Mouse (Mus musculus) heart, adult 10 weeks (tissue): ENCODE data around the gene Trmt2a. TPM values are rescaled to one million over a fixed set of nuclear protein-coding genes. Genes with fewer than 3 reads are reported as not detected.

Experiments used
- polyA plus RNA-seq: library from polyadenylated mRNA; stranded (reverse); fragments of 350-450 nt; fragmentation: Illumina TruSeq; extraction: RNeasy Lipid Tissue Mini Kit (QIAGEN cat#74804); gene quantifications from one replicate; pipeline ENCODE4 v1.2.3, GENCODE M21; 2014; ENCODE audit warnings: low read depth, low replicate concordance

Trmt2a gene
- polyA plus RNA-seq, result 36.1 TPM

GRCm38 (mm10) chr16:18248433-18249363 is at the start of gene Trmt2a, which contains the start of gene Ranbp1:
Gene Trmt2a, plus strand, starts transcription at chr16:18248679.
Gene Ranbp1, minus strand, starts transcription at chr16:18248732.

GRCm38 (mm10) chr16:18217579-18217978 is 30.9 kb upstream of the Trmt2a start, which contains the start of gene Ccdc188:
Gene Ccdc188, plus strand, starts transcription at chr16:18217879.

GRCm38 (mm10) chr16:18234671-18235388 is 13.6 kb upstream of the Trmt2a start, which contains the start of gene Zdhhc8:
Gene Zdhhc8, minus strand, starts transcription at chr16:18235136.

GRCm38 (mm10) chr16:18258221-18258620 is 9.7 kb downstream of the Trmt2a start, which contains the start of gene Gm49776:
Gene Gm49776, minus strand, starts transcription at chr16:18258321.

GRCm38 (mm10) chr16:18289067-18289588 is 40.6 kb downstream of the Trmt2a start, which contains the start of gene Dgcr8:
Gene Dgcr8, minus strand, starts transcription at chr16:18289246.

Other genes with a start within 250 kb of the Trmt2a start
- gene Dgcr6, start 195.8 kb upstream of the Trmt2a start, polyA plus RNA-seq, result 50.3 TPM
- gene Prodh, start 158.5 kb upstream of the Trmt2a start, polyA plus RNA-seq, result 37.1 TPM
- gene Rtn4r, start 121.0 kb upstream of the Trmt2a start, polyA plus RNA-seq, result 6.7 TPM
- not detected for gene Ccdc188, start 30.8 kb upstream of the Trmt2a start, polyA plus RNA-seq
- gene Zdhhc8, start 13.5 kb upstream of the Trmt2a start, polyA plus RNA-seq, result 23.9 TPM
- gene Ranbp1, start 53 bp downstream of the Trmt2a start, polyA plus RNA-seq, result 48.5 TPM
- not detected for gene Gm49776, start 9.6 kb downstream of the Trmt2a start, polyA plus RNA-seq
- gene Dgcr8, start 40.6 kb downstream of the Trmt2a start, polyA plus RNA-seq, result 8.7 TPM
- gene Tango2, start 99.4 kb downstream of the Trmt2a start, polyA plus RNA-seq, result 260 TPM
- gene Arvcf, start 99.5 kb downstream of the Trmt2a start, polyA plus RNA-seq, result 15.8 TPM
- 45.8 TPM for gene Txnrd2, start 177.7 kb downstream of the Trmt2a start, polyA plus RNA-seq
- gene Comt, start 178.2 kb downstream of the Trmt2a start, polyA plus RNA-seq, result 213 TPM